Mouse (Mus musculus): ENCODE results near the gene Yy1.

- TF ChIP-seq CTCF (IDR thresholded peaks at IDR 0.05; ENCODE audit: control insufficient read depth, insufficient read depth, insufficient replicate concordance, low read depth, low read length) (no peak), POLR2A (IDR thresholded peaks at IDR 0.05; ENCODE audit: control insufficient read depth, low read depth, low read length) (no peak)
Observed at GRCm38 (mm10) chr12:108749019-108749418, 43.8 kb upstream of the Yy1 start.
